Mouse (Mus musculus): Measurements from ENCODE around the gene Serpinb9g. TPM values are rescaled to one million over a fixed set of nuclear protein-coding genes. Genes with fewer than 3 reads are reported as not detected.
"Not testable (repeated sequence)": the region's sequence is repeated elsewhere in the genome, so short reads cannot be mapped to it uniquely, and the experiment has no call there.

Gene Serpinb9g
- not detected in 2 replicates for polyA plus RNA-seq (2015; fragmentation: Nextera tagmentation; extraction: Ambion mirVana)

DNA sequence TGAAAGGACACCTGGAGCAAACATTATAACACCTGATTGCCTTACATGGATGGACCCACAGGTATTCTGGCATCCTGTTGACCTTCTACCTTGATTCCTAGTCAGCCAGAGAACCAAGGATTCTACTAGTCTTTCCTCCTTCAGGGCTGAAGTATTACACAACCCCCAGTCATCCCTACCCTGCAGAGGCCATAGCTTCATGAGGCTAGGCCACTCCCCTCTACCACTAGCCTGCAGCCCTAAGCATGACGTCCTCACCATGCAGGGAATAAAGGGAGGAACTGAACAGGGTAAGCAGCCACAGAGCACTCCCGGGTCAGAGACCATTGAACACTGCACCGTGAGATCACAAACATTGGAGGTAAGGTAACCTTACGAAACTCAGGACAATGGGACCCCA lies at the start of gene Serpinb9g:
TSS of gene Serpinb9g (plus strand) at position 301 of the 400 bp plus-strand sequence.
- not testable (repeated sequence) for H3K4me3 ChIP-seq (replicated peaks); H3K36me3 ChIP-seq; ATAC-seq; H3K9ac ChIP-seq; H3K4me1 ChIP-seq (replicated peaks); H3K4me2 ChIP-seq (replicated peaks); H3K27ac ChIP-seq; H3K27me3 ChIP-seq (replicated peaks); H3K9me3 ChIP-seq
- 85% methylated on average over 4 of the region's 4 CpGs for WGBS

DNA sequence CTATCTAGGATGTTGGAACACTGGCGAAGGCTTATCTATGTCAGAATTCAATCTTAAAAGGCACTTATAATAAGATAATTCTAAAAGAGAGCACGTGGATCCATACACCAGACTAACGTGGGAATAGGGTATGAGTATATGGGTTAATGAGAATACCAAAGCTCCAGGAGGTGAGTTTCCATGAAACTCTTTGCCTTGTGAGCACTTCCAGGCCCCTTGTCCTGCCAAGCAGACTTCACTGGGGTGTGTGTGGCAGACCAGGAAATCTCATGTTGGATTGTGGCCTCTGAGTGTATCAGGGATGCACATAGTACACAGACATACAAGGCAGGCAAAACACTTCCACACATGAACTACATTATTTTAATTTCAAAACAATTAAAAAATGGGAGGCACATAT lies 718 bp upstream of the Serpinb9g start:
- not testable (repeated sequence) for H3K4me2 ChIP-seq (replicated peaks); H3K27ac ChIP-seq; H3K9me3 ChIP-seq; H3K27me3 ChIP-seq (replicated peaks); H3K9ac ChIP-seq; H3K4me3 ChIP-seq (replicated peaks); H3K4me1 ChIP-seq (replicated peaks); H3K36me3 ChIP-seq; ATAC-seq
- WGBS: 81% methylated on average over 3 of the region's 3 CpGs

DNA sequence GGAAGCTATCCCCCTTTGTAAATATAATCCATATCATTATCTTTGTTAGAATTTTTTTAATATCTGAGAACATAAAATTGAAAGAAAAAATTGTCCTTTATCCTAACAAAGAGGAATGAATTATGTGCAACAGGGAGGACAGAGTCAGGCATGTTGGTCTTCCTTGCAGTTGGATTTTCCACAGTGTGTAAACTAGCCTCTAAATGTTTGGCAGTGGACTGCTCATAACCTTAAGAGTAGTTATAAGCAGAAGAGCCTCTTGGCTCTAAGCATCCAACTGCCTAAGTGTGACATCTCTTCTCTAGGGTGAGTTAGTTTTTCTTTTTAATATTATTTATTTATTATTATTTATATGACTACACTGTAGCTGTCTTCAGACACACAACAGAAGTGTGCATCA lies 40.0 kb downstream of the Serpinb9g start:
- Histone ChIP-seq H3K4me2 (replicated peaks) (no peak overlapping the region), H3K27ac (no peak overlapping the region), H3K27me3 (replicated peaks) (no peaks in the 10 kb centered on the region), H3K4me3 (replicated peaks) (no peak overlapping the region), H3K36me3 (no peaks in the 10 kb centered on the region), H3K4me1 (replicated peaks) (no peaks in the 10 kb centered on the region), H3K9ac (no peak overlapping the region), H3K9me3 (no peaks in the 10 kb centered on the region)
- ATAC-seq: peak; percentile 79

DNA sequence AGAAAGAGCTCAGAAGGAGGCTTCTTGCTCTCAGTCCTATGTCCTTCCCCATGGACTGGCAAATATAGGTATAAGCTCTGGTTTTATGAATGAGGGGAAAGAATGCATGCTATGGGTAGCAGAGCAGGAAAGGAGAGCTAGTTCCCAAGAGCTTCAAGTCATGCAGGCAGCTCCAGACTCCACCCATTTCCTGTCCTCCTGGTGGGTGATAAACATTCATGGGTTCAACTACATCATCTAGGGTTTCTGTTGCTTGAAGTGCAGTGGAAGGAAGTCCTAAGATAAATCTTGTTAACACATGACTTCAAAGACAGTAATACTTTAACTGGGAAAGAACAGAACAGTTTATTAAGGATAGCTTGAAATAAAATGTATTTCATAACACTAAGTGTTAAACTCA lies 48.2 kb downstream of the Serpinb9g start:
- Histone ChIP-seq H3K36me3 (no peaks in the 10 kb centered on the region), H3K4me3 (replicated peaks) (no peak overlapping the region), H3K4me2 (replicated peaks) (no peak overlapping the region), H3K27ac (no peak overlapping the region), H3K27me3 (replicated peaks) (no peaks in the 10 kb centered on the region), H3K9me3 (no peaks in the 10 kb centered on the region), H3K9ac (no peak overlapping the region), H3K4me1 (replicated peaks) (no peaks in the 10 kb centered on the region)
- ATAC-seq: no peak

Other genes with a start within 250 kb of the Serpinb9g start
- not detected in 2 replicates for gene Serpinb9e, start 235.2 kb upstream of the Serpinb9g start, polyA plus RNA-seq (2015; fragmentation: Nextera tagmentation; extraction: Ambion mirVana)
- not detected in 2 replicates for gene Serpinb9f, start 160.7 kb upstream of the Serpinb9g start, polyA plus RNA-seq (2015; fragmentation: Nextera tagmentation; extraction: Ambion mirVana)
- not detected in 2 replicates for gene Gm11397, start 89.0 kb upstream of the Serpinb9g start, polyA plus RNA-seq (2015; fragmentation: Nextera tagmentation; extraction: Ambion mirVana)
- not detected in 2 replicates for gene Serpinb6d, start 176.6 kb downstream of the Serpinb9g start, polyA plus RNA-seq (2015; fragmentation: Nextera tagmentation; extraction: Ambion mirVana)